Mouse (Mus musculus): ENCODE measurements at regions not wholly inside any gene's neighbourhood (a gene's known extent, or its start where the extent isn't known, plus 50 kb on each side); places are given as distances from the start of the nearest gene placed in this dataset.

- Histone ChIP-seq H3K4me3 (ENCODE audit: low read depth, low read length) (no peak overlapping the region), H3K4me2 (ENCODE audit: low read depth, low read length) (no peak overlapping the region), H3K4me1 (ENCODE audit: control insufficient read depth, insufficient read depth) (no peaks in the 10 kb centered on the region), H3K27ac (ENCODE audit: low read depth) (no peak overlapping the region), H3K27me3 (ENCODE audit: control insufficient read depth, insufficient read depth, low read length) (0 out of 2 replicates have a peak, but pooled peaks cover 2% of the 10 kb centered on the region), H3K9me3 (replicated peaks; ENCODE audit: control insufficient read depth, low read length) (no peaks in the 10 kb centered on the region), H3K9ac (replicated peaks; ENCODE audit: low read depth, low read length) (no peak overlapping the region), H3K36me3 (replicated peaks; ENCODE audit: control insufficient read depth, insufficient read depth, low read length) (no peaks in the 10 kb centered on the region)
- TF ChIP-seq EP300 (IDR thresholded peaks at IDR 0.05; ENCODE audit: low read depth), result no peak
- 50% methylated on average over 2 of the region's 2 CpGs for WGBS
- no peak for ATAC-seq (ENCODE audit: insufficient read depth, low read depth)
- DNase-seq (ENCODE audit: low spot score), result no peak
Observed at GRCm38 (mm10) chr3:148529893-148530292, 460.5 kb downstream of the Adgrl2 start.

DNA sequence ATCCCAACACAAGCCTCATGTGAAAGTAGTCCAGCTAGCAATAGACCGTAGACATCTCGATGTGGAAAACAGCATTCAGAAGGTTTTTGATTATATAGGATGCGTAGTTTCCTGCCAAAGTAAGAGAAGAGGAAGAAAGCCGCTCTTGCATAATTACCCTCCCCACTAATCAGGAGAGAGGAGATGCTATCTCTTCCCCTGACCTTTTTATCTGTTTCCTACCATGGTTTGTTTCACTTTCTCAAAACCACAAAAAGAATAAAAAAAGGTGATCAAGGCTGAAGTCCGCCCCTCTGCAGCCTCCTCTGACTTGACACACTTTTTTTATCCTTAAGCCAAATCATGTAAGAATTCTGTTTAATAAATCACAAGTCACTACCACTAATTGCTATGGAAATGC is 480.0 kb downstream of the Adgrl2 start:
- Histone ChIP-seq H3K36me3 (replicated peaks; ENCODE audit: control insufficient read depth, insufficient read depth, low read length) (no peaks in the 10 kb centered on the region), H3K4me2 (ENCODE audit: low read depth, low read length) (no peak overlapping the region), H3K4me3 (ENCODE audit: low read depth, low read length) (no peak overlapping the region), H3K9ac (replicated peaks; ENCODE audit: low read depth, low read length) (no peak overlapping the region), H3K27me3 (ENCODE audit: control insufficient read depth, insufficient read depth, low read length) (no peaks in the 10 kb centered on the region), H3K27ac (ENCODE audit: low read depth) (no peak overlapping the region), H3K4me1 (ENCODE audit: control insufficient read depth, insufficient read depth) (no peaks in the 10 kb centered on the region), H3K9me3 (replicated peaks; ENCODE audit: control insufficient read depth, low read length) (no peaks in the 10 kb centered on the region)
- TF ChIP-seq EP300 (IDR thresholded peaks at IDR 0.05; ENCODE audit: low read depth), result no peak
- TF ChIP-seq CTCF (IDR thresholded peaks at IDR 0.05; ENCODE audit: low read depth), result no peak
- DNase-seq (ENCODE audit: low spot score) (no peak), ATAC-seq (ENCODE audit: insufficient read depth, low read depth) (no peak)
- 62% methylated on average over 5 of the region's 5 CpGs for WGBS

- no peak overlapping the region for H3K27ac ChIP-seq (ENCODE audit: low read depth)
- no peaks in the 10 kb centered on the region for H3K36me3 ChIP-seq (replicated peaks; ENCODE audit: control insufficient read depth, insufficient read depth, low read length)
- H3K4me2 ChIP-seq (ENCODE audit: low read depth, low read length), result no peak overlapping the region
- TF ChIP-seq CTCF (IDR thresholded peaks at IDR 0.05; ENCODE audit: low read depth) (no peak), EP300 (IDR thresholded peaks at IDR 0.05; ENCODE audit: low read depth) (no peak)
- H3K4me1 ChIP-seq (ENCODE audit: control insufficient read depth, insufficient read depth), result no peaks in the 10 kb centered on the region
- DNase-seq (ENCODE audit: low spot score) (no peak), ATAC-seq (ENCODE audit: insufficient read depth, low read depth) (no peak)
- 89% methylated on average over 2 of the region's 2 CpGs for WGBS
- H3K9ac ChIP-seq (replicated peaks; ENCODE audit: low read depth, low read length), result no peak overlapping the region
- H3K27me3 ChIP-seq (ENCODE audit: control insufficient read depth, insufficient read depth, low read length), result no peaks in the 10 kb centered on the region
- H3K4me3 ChIP-seq (ENCODE audit: low read depth, low read length), result no peak overlapping the region
- no peaks in the 10 kb centered on the region for H3K9me3 ChIP-seq (replicated peaks; ENCODE audit: control insufficient read depth, low read length)
Observed at GRCm38 (mm10) chr3:148504928-148505327, 485.4 kb downstream of the Adgrl2 start.

- no peaks in the 10 kb centered on the region for H3K4me1 ChIP-seq (ENCODE audit: control insufficient read depth, insufficient read depth)
- H3K27me3 ChIP-seq (ENCODE audit: control insufficient read depth, insufficient read depth, low read length), result no peaks in the 10 kb centered on the region
- no peak overlapping the region for H3K4me2 ChIP-seq (ENCODE audit: low read depth, low read length)
- H3K9ac ChIP-seq (replicated peaks; ENCODE audit: low read depth, low read length), result no peak overlapping the region
- H3K4me3 ChIP-seq (ENCODE audit: low read depth, low read length), result no peak overlapping the region
- no peaks in the 10 kb centered on the region for H3K9me3 ChIP-seq (replicated peaks; ENCODE audit: control insufficient read depth, low read length)
- WGBS, result 68% methylated on average over 1 of the region's 1 CpGs
- H3K27ac ChIP-seq (ENCODE audit: low read depth), result no peak overlapping the region
- H3K36me3 ChIP-seq (replicated peaks; ENCODE audit: control insufficient read depth, insufficient read depth, low read length), result no peaks in the 10 kb centered on the region
- ATAC-seq (ENCODE audit: insufficient read depth, low read depth), result no peak
- TF ChIP-seq CTCF (IDR thresholded peaks at IDR 0.05; ENCODE audit: low read depth) (no peak), EP300 (IDR thresholded peaks at IDR 0.05; ENCODE audit: low read depth) (no peak)
- no peak for DNase-seq (ENCODE audit: low spot score)
Observed at GRCm38 (mm10) chr3:148503432-148503831, 486.9 kb downstream of the Adgrl2 start.

DNA sequence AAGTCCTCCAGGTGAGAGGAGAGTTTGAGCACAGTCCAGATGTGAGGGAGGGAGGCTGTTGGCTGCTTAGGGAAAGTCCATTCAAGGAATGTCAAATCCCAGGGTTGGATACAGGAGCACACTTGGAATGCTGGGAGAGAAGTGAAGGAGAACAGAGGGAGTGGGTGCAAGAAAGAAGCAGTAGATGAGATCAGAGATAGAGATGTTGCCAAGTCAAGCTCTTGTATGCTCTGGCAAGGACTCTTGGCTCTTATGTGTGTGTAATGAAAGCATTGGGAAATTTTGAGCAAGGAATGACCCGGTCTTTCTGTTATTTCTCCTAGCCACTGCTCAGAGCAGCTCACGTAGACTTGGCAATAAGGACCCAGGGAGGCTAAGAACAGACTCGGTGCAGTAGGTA is 488.6 kb downstream of the Adgrl2 start:
- Histone ChIP-seq H3K9ac (replicated peaks; ENCODE audit: low read depth, low read length) (no peak overlapping the region), H3K27me3 (ENCODE audit: control insufficient read depth, insufficient read depth, low read length) (no peaks in the 10 kb centered on the region), H3K36me3 (replicated peaks; ENCODE audit: control insufficient read depth, insufficient read depth, low read length) (no peaks in the 10 kb centered on the region), H3K4me2 (ENCODE audit: low read depth, low read length) (no peak overlapping the region), H3K4me1 (ENCODE audit: control insufficient read depth, insufficient read depth) (no peaks in the 10 kb centered on the region), H3K4me3 (ENCODE audit: low read depth, low read length) (no peak overlapping the region), H3K9me3 (replicated peaks; ENCODE audit: control insufficient read depth, low read length) (no peaks in the 10 kb centered on the region), H3K27ac (ENCODE audit: low read depth) (no peak overlapping the region)
- 83% methylated on average over 3 of the region's 3 CpGs for WGBS
- ATAC-seq (ENCODE audit: insufficient read depth, low read depth), result no peak
- TF ChIP-seq CTCF (IDR thresholded peaks at IDR 0.05; ENCODE audit: low read depth), result no peak
- no peak for TF ChIP-seq EP300 (IDR thresholded peaks at IDR 0.05; ENCODE audit: low read depth)
- no peak for DNase-seq (ENCODE audit: low spot score)

DNA sequence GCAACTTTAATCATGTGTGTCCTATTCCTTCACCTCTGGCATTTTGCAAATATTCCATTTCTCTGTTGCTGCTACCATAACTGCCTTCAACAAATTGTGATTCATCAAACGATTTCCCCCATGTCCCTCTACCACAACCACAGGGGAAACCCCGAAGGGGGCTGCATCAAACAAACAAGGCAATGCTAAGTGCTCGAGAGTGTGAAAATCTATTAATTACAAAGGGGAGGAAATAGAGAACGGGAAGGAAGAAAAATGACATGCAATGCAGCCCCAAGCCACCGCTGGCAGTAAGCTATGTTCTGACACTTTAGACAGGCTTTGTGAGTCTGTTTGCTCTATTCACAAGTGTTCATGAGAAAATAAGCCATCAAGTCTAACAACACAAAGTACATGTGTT is 493.7 kb downstream of the Adgrl2 start:
- H3K4me1 ChIP-seq (ENCODE audit: control insufficient read depth, insufficient read depth), result no peaks in the 10 kb centered on the region
- H3K27ac ChIP-seq (ENCODE audit: low read depth), result no peak overlapping the region
- ATAC-seq (ENCODE audit: insufficient read depth, low read depth) (no peak), DNase-seq (ENCODE audit: low spot score) (no peak)
- no peaks in the 10 kb centered on the region for H3K36me3 ChIP-seq (replicated peaks; ENCODE audit: control insufficient read depth, insufficient read depth, low read length)
- H3K9ac ChIP-seq (replicated peaks; ENCODE audit: low read depth, low read length), result no peak overlapping the region
- no peaks in the 10 kb centered on the region for H3K27me3 ChIP-seq (ENCODE audit: control insufficient read depth, insufficient read depth, low read length)
- no peaks in the 10 kb centered on the region for H3K9me3 ChIP-seq (replicated peaks; ENCODE audit: control insufficient read depth, low read length)
- WGBS, result 73% methylated on average over 5 of the region's 5 CpGs
- no peak overlapping the region for H3K4me3 ChIP-seq (ENCODE audit: low read depth, low read length)
- TF ChIP-seq CTCF (IDR thresholded peaks at IDR 0.05; ENCODE audit: low read depth) (no peak), EP300 (IDR thresholded peaks at IDR 0.05; ENCODE audit: low read depth) (no peak)
- H3K4me2 ChIP-seq (ENCODE audit: low read depth, low read length), result no peak overlapping the region

All from heart, postnatal 0 days (tissue).